In genomic region chr4:11883295-11883694, GRCm38 (mm10) we compare ENCODE assay signal across 32 mouse cellular contexts.
DNase-seq lines count a peak whose midpoint lies in the region; ATAC-seq lines count a peak whose summit lies in the region.
"Had no signal": no experiment of that assay in that cellular context is flagged by ENCODE, and none has a peak within 500 bp of the region (broad histone marks: within the 10 kb centered on the region; RNA-seq: fewer than 3 reads in every experiment).

No protein-coding gene starts in this region.

- H3K36me3 ChIP-seq in midbrain, embryonic 10.5 days, result no peaks in the 10 kb centered on the region
- H3K36me3 ChIP-seq in midbrain, embryonic 15.5 days (replicated peaks), result no peaks in the 10 kb centered on the region
- H3K36me3 ChIP-seq: embryonic facial prominence, embryonic 10.5 days; embryonic facial prominence, embryonic 15.5 days; liver, embryonic 13.5 days; neural tube, embryonic 12.5 days; stomach, embryonic 15.5 days had no signal

- no peak for ATAC-seq in midbrain, embryonic 15.5 days (replicated peaks)
- peak; percentile 50; the same call in 1 of the 2 replicates for ATAC-seq in common myeloid progenitor, adult 5-6 weeks (replicated peaks; ENCODE audit: low read depth, poor library complexity, severe bottlenecking)
- ATAC-seq in megakaryocyte progenitor cell, adult 5-6 weeks (replicated peaks; ENCODE audit: poor library complexity), result peak; percentile 70
- ATAC-seq: activated CD4-positive, CD25-positive, alpha-beta regulatory T cell, adult 4 months; forebrain, embryonic 13.5 days; hindbrain, embryonic 16.5 days had no signal

- H3K9ac ChIP-seq in midbrain, embryonic 15.5 days, result no peak overlapping the region
- H3K9ac ChIP-seq: embryonic facial prominence, embryonic 15.5 days; forebrain, embryonic 13.5 days; liver, embryonic 13.5 days; neural tube, embryonic 12.5 days; stomach, embryonic 15.5 days had no signal

- H3K27me3 ChIP-seq in midbrain, embryonic 10.5 days (ENCODE audit: low read depth, poor library complexity, severe bottlenecking), result no peaks in the 10 kb centered on the region
- no peaks in the 10 kb centered on the region for H3K27me3 ChIP-seq in midbrain, embryonic 15.5 days (replicated peaks)
- H3K27me3 ChIP-seq: embryonic facial prominence, embryonic 15.5 days; forebrain, embryonic 13.5 days; liver, embryonic 13.5 days; neural tube, embryonic 12.5 days; stomach, embryonic 15.5 days had no signal

- H3K9me3 ChIP-seq in midbrain, embryonic 10.5 days (replicated peaks), result no peaks in the 10 kb centered on the region
- H3K9me3 ChIP-seq in midbrain, embryonic 15.5 days, result no peaks in the 10 kb centered on the region
- H3K9me3 ChIP-seq: embryonic facial prominence, embryonic 10.5 days; embryonic facial prominence, embryonic 15.5 days; forebrain, embryonic 13.5 days; liver, embryonic 13.5 days; neural tube, embryonic 12.5 days; stomach, embryonic 15.5 days had no signal

- H3K4me3 ChIP-seq in midbrain, embryonic 10.5 days, result no peak overlapping the region
- no peak overlapping the region for H3K4me3 ChIP-seq in midbrain, embryonic 15.5 days
- H3K4me3 ChIP-seq: embryonic facial prominence, embryonic 10.5 days; embryonic facial prominence, embryonic 15.5 days; forebrain, embryonic 13.5 days; liver, embryonic 13.5 days; myocyte; neural tube, embryonic 12.5 days; stomach, embryonic 15.5 days had no signal

- H3K4me1 ChIP-seq in midbrain, embryonic 10.5 days, result peaks cover 17% of the 10 kb centered on the region
- no peaks in the 10 kb centered on the region for H3K4me1 ChIP-seq in midbrain, embryonic 15.5 days

- H3K4me2 ChIP-seq in midbrain, embryonic 15.5 days, result no peak overlapping the region
- H3K4me2 ChIP-seq: embryonic facial prominence, embryonic 15.5 days; forebrain, embryonic 13.5 days; heart, embryonic 11.5 days; liver, embryonic 13.5 days; midbrain, embryonic 11.5 days; neural tube, embryonic 12.5 days; stomach, embryonic 15.5 days had no signal

- DNase-seq in embryo, embryonic 10 days (ENCODE audit: low spot score), result peak; percentile 32
- DNase-seq in embryo, embryonic 9.5 days (ENCODE audit: extremely low spot score), result no peak
- DNase-seq in midbrain, embryonic 10.5 days (ENCODE audit: low spot score), result peak; percentile 36
- DNase-seq in kidney, adult 8-10 months, result no peak
- DNase-seq: B cell, adult 2 months; cerebellum, adult 11 months; cerebellum, adult 9-10 months; gastrocnemius, postnatal 14 days; heart, postnatal 14 days; kidney, adult 18-20 months; kidney, postnatal 4 days; liver, embryonic 13.5 days; lung, adult 2 months; lung, postnatal 10 days; right cerebral cortex, postnatal 25 days; thymus, adult 18-20 months; thymus, postnatal 25 days had no signal

- 45% methylated on average over 5 of the region's 5 CpGs for WGBS in midbrain, embryonic 10.5 days
- 53% methylated on average over 5 of the region's 5 CpGs for WGBS in midbrain, embryonic 15.5 days

- no peak overlapping the region for H3K27ac ChIP-seq in midbrain, embryonic 10.5 days (replicated peaks)
- no peak overlapping the region for H3K27ac ChIP-seq in midbrain, embryonic 15.5 days
- H3K27ac ChIP-seq: embryonic facial prominence, embryonic 10.5 days; embryonic facial prominence, embryonic 15.5 days; forebrain, embryonic 13.5 days; kidney, postnatal 0 days; liver, embryonic 13.5 days; macrophage; neural tube, embryonic 12.5 days; stomach, embryonic 15.5 days had no signal

Comparison
In these comparisons a context has a peak if more than half of its experiments do, and no peak if none do; other contexts are left out.
1. DNase-seq: peak in embryo, embryonic 10 days (single experiment) and midbrain, embryonic 10.5 days (single experiment); none in embryo, embryonic 9.5 days (single experiment) and kidney, adult 8-10 months (0 of 2).